Mouse (Mus musculus) intestine, postnatal 0 days (tissue): ENCODE results near the gene Dlg2. TPM values are rescaled to one million over a fixed set of nuclear protein-coding genes. Genes with fewer than 3 reads are reported as not detected.
A peak's percentile ranks its signal among the peaks of the same experiment; 100 is the strongest.

Source experiments
- ATAC-seq: fragments of 200-750 bp; cut with Nextera tagmentation; 2 replicates; pipeline ENCODE4 v1.8.0; 2017; ENCODE audit warnings: mild to moderate bottlenecking, moderate TSS enrichment, moderate library complexity
- H3K27ac ChIP-seq: fragments of 300-500 bp; sonication (generic); 2 replicates; pipeline ENCODE4 v1.5.1; 2014; ENCODE audit warnings: mild to moderate bottlenecking, low read depth, low read length, moderate library complexity
- H3K27me3 ChIP-seq: fragments of 300-500 bp; sonication (generic); replicated peaks from 2 replicates; pipeline ENCODE4 v1.6.1; 2014; ENCODE audit warnings: low read length, mixed read lengths; ENCODE audit not compliant: control insufficient read depth, insufficient read depth
- H3K36me3 ChIP-seq: fragments of 300-500 bp; sonication (generic); 2 replicates; pipeline ENCODE4 v1.6.1; 2014; ENCODE audit warnings: mild to moderate bottlenecking, moderate library complexity; ENCODE audit not compliant: control insufficient read depth, insufficient read depth
- H3K4me1 ChIP-seq: fragments of 300-500 bp; sonication (generic); replicated peaks from 2 replicates; pipeline ENCODE4 v1.6.1; 2014; ENCODE audit warnings: antibody characterized with exemption, low read length, mixed read lengths; ENCODE audit not compliant: control insufficient read depth, insufficient read depth
- H3K4me2 ChIP-seq: fragments of 300-500 bp; sonication (generic); replicated peaks from 2 replicates; pipeline ENCODE4 v1.6.1; 2014; ENCODE audit warnings: low read depth, mild to moderate bottlenecking, moderate library complexity
- H3K4me3 ChIP-seq: fragments of 300-500 bp; sonication (generic); 2 replicates; pipeline ENCODE4 v1.5.1; 2014; ENCODE audit warnings: low read depth, low read length
- H3K9ac ChIP-seq: fragments of 300-500 bp; sonication (generic); 2 replicates; pipeline ENCODE4 v1.6.1; 2014; ENCODE audit warnings: mild to moderate bottlenecking, low read depth, low read length
- H3K9me3 ChIP-seq: fragments of 300-500 bp; sonication (generic); 2 replicates; pipeline ENCODE4 v1.6.1; 2016; ENCODE audit warnings: mixed run types; ENCODE audit not compliant: control insufficient read depth
- CTCF ChIP-seq: sonication (generic); IDR thresholded peaks from 2 replicates; pipeline ENCODE4 v1.5.1; 2016; ENCODE audit warnings: low read depth, mild to moderate bottlenecking, control low read depth, antibody characterized with exemption, moderate library complexity
- WGBS: fragments of 180-500 bp; shearing (Covaris S2); extraction: QIAGEN DNeasy Blood & Tissue Kit; methylation state at CpG from one replicate; pipeline ENCODE4 v1.1.7; 2014; 5-methylcytosine and 5-hydroxymethylcytosine counted together
- polyA plus RNA-seq: library from polyadenylated mRNA; unstranded; fragments of >200 nt; fragmentation: Nextera tagmentation; extraction: Ambion mirVana; gene quantifications from 2 replicates; pipeline ENCODE4 v1.2.1, GENCODE M21; 2015

Gene Dlg2
- polyA plus RNA-seq, 1 experiment from 2014 or later, result 1.1 TPM

DNA sequence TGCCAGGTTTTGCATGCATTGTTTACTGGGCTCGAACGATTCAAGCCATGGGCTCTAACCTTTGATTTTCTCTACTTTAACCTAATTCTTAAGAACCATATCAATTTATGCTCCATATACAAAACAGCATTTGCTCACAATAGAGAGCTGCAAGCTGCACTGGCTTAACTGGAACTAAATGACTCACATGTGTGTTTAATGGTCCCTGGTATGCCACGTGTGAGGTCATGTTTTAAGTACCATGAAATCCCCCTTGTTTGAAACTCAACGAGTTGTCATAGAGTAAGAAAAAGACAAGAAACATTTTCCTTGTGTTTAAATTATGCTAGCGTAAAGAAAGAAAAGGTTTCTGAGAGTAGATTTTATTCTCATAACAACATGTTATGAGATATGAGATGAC lies 1772.1 kb downstream of the Dlg2 start:
- Histone ChIP-seq H3K27me3 (no peaks in the 10 kb centered on the region), H3K4me1 (no peaks in the 10 kb centered on the region), H3K4me3 (no peak overlapping the region), H3K36me3 (no peaks in the 10 kb centered on the region), H3K9ac (no peak overlapping the region), H3K9me3 (no peaks in the 10 kb centered on the region), H3K4me2 (no peak overlapping the region), H3K27ac (no peak overlapping the region)
- 76% methylated on average over 5 of the region's 5 CpGs for WGBS
- no peak for ATAC-seq
- no peak for TF ChIP-seq CTCF

DNA sequence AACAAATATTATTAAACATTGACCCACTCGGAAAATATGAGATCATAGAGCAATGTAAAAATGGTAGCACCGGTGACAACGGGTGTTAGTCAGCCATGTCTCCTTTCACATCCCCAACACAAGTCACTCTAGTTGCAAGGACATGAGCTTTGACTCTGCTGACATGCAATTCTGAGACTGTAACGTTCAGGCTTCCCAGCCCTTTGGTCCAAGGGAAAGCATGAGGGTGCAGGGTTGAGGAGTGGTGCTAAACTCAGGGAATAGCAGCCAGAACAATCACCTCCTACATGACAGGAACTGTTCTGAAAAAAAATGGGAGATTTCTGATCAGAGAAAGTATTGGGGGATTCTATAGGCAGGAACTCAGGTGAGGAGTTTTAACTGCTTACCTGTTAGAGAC lies 1781.7 kb downstream of the Dlg2 start:
- Histone ChIP-seq H3K36me3 (no peaks in the 10 kb centered on the region), H3K9ac (no peak overlapping the region), H3K4me2 (no peak overlapping the region), H3K9me3 (no peaks in the 10 kb centered on the region), H3K4me3 (no peak overlapping the region), H3K27ac (no peak overlapping the region), H3K4me1 (no peaks in the 10 kb centered on the region), H3K27me3 (no peaks in the 10 kb centered on the region)
- no peak for TF ChIP-seq CTCF
- WGBS, result 61% methylated on average over 4 of the region's 4 CpGs
- ATAC-seq, result peak; percentile 42; the same call in 1 of the 2 replicates

DNA sequence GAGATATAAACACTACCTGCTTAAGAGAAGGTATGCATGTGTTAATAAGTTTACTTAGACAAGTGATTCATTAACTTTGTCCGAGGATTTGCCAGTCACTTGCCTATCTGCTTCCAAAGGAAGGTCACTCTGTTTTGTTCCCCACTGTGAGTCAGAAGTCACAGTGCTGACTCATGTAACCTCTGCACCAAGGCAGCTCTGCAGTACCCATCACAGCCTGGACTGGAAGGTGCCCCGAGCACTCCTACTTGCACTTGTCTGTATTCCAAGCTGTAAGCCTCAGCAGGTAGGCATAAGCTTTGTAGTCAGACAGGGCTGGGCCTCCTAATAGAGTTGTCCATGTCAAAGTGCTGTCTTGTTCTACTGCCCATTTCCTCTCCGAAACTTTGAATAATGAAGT lies 1782.2 kb downstream of the Dlg2 start:
- H3K4me2 ChIP-seq, result no peak overlapping the region
- H3K9me3 ChIP-seq, result no peaks in the 10 kb centered on the region
- H3K4me1 ChIP-seq, result no peaks in the 10 kb centered on the region
- no peak overlapping the region for H3K4me3 ChIP-seq
- peak; percentile 98 for ATAC-seq
- H3K36me3 ChIP-seq, result no peaks in the 10 kb centered on the region
- 52% methylated on average over 3 of the region's 3 CpGs for WGBS
- no peak overlapping the region for H3K27ac ChIP-seq
- H3K9ac ChIP-seq, result no peak overlapping the region
- no peak for TF ChIP-seq CTCF
- no peaks in the 10 kb centered on the region for H3K27me3 ChIP-seq

DNA sequence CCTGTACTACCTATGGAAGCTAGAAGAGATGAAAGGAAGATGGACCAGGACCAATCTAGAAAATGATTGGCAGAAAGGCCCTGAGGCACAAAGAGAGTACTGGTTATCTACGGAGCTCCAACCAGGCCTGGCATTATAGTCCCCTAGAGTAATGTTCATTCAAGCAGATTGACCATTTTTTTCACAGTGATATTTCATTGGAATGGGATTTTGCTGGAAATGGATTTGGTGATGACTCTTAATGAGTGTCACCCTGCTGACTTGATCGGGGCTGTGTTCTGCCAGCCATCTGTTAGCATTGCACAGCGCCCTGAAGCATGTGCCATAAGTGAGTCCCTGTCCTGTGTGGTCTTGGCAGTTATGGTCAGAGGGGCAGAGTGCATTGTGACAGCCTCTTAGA lies 1787.9 kb downstream of the Dlg2 start:
- TF ChIP-seq CTCF, result no peak
- Histone ChIP-seq H3K36me3 (no peaks in the 10 kb centered on the region), H3K4me1 (no peaks in the 10 kb centered on the region), H3K27me3 (no peaks in the 10 kb centered on the region), H3K4me3 (no peak overlapping the region), H3K9ac (no peak overlapping the region), H3K27ac (no peak overlapping the region), H3K4me2 (no peak overlapping the region), H3K9me3 (no peaks in the 10 kb centered on the region)
- no peak for ATAC-seq
- 98% methylated on average over 3 of the region's 3 CpGs for WGBS

DNA sequence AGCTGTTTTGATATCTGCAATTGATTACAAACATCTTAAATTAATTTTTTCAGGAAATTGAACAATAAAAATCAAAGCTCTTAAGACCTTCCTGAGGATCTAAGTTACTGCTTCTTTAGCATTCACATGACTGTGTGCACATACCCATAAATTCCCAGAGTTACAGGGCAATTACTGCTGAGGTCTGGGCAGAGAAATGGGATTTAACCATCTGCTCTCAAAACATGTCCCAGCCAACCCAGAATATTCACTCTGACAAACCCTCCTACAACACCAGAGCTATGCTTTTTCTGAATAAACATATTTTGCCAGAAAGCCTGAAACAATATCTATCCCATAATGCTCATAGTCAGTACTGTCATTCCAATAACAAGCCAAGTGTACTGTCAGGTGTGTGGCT lies 1788.5 kb downstream of the Dlg2 start:
- Histone ChIP-seq H3K4me2 (no peak overlapping the region), H3K27me3 (no peaks in the 10 kb centered on the region), H3K27ac (no peak overlapping the region), H3K9ac (no peak overlapping the region), H3K4me3 (no peak overlapping the region), H3K36me3 (no peaks in the 10 kb centered on the region), H3K9me3 (no peaks in the 10 kb centered on the region), H3K4me1 (no peaks in the 10 kb centered on the region)
- TF ChIP-seq CTCF, result no peak
- ATAC-seq, result no peak

DNA sequence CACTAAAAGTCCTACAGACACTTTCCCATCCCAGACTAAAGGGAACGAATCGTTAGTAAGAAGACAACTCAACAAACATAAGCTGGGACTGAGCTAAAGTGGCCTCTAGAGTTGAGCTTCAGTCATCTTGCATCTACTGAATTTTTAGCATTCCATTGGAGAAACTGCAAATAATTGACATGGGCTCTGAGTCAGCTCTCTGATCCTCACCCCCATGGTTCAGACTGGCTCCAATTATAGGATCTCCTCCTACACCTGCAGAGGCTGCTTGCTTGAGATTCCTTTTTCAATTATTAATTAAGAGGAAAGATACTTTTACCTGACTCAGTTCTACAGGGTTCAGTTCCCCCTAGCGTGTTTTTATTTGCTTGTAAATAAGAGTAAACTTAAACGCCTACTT lies 1798.9 kb downstream of the Dlg2 start:
- H3K9me3 ChIP-seq, result no peaks in the 10 kb centered on the region
- no peaks in the 10 kb centered on the region for H3K4me1 ChIP-seq
- no peak overlapping the region for H3K27ac ChIP-seq
- no peaks in the 10 kb centered on the region for H3K27me3 ChIP-seq
- no peak overlapping the region for H3K9ac ChIP-seq
- no peak for TF ChIP-seq CTCF
- no peak overlapping the region for H3K4me3 ChIP-seq
- no peak overlapping the region for H3K4me2 ChIP-seq
- H3K36me3 ChIP-seq, result no peaks in the 10 kb centered on the region
- ATAC-seq, result no peak
- 50% methylated on average over 4 of the region's 4 CpGs for WGBS

DNA sequence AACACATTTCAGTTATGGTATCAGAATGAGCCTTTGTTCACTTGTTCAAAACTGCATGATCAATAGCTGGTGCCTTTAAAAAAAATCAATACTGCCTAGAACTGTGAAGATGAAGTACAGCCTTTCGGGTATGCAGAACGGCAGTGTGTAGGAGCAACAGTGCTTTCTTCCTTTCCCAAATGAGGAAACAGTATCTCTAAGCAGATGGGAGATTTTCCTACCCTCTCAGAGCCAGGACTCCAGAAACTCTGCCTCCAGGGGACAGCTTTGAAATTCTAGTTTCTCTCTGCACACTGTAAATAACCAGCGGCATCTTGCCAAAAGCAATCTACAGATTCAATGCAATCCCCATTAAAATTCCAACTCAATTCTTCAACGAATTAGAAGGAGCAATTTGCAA lies 1801.2 kb downstream of the Dlg2 start:
- no peak for TF ChIP-seq CTCF
- no peak overlapping the region for H3K9ac ChIP-seq
- H3K4me1 ChIP-seq, result no peaks in the 10 kb centered on the region
- H3K4me2 ChIP-seq, result no peak overlapping the region
- no peak overlapping the region for H3K4me3 ChIP-seq
- no peaks in the 10 kb centered on the region for H3K9me3 ChIP-seq
- 58% methylated on average over 4 of the region's 4 CpGs for WGBS
- ATAC-seq, result no peak
- H3K36me3 ChIP-seq, result no peaks in the 10 kb centered on the region
- no peaks in the 10 kb centered on the region for H3K27me3 ChIP-seq
- no peak overlapping the region for H3K27ac ChIP-seq
